Mouse (Mus musculus): ENCODE data around the gene Bcas3. TPM values are rescaled to one million over a fixed set of nuclear protein-coding genes. Genes with fewer than 3 reads are reported as not detected.

The Bcas3 gene
- polyA plus RNA-seq, 1 experiment, result 35.1 TPM

DNA sequence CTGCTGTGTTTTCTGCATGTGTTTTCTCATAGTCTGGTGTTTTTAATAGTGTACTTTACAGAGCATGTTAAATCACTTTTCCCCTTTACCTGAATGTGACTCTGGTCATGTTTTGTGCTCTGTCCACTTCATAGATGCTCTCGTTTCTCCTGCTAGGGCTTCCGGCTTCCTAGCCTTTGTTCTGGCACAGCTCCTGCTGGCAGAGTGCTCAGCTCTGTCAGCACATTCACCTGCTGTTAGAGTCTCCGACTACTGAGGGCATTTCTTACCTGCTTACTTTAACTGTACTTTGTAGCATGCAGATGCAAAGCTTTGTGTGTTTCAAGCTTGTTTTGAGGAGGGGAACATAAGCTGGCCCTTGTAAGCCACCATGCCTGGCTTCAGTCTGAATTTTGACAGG lies 53.6 kb downstream of the Bcas3 start:
- TF ChIP-seq POLR2A (IDR thresholded peaks at IDR 0.05; ENCODE audit: borderline replicate concordance, low read depth, low read length), result no peak
- no peak for TF ChIP-seq CTCF (IDR thresholded peaks at IDR 0.05; ENCODE audit: low read depth, low read length)
- H3K27ac ChIP-seq (ENCODE audit: insufficient read depth, low read depth, low read length), result no peak overlapping the region
- H3K4me1 ChIP-seq (ENCODE audit: control insufficient read depth, insufficient read depth, low read length), result no peaks in the 10 kb centered on the region
- H3K4me3 ChIP-seq (ENCODE audit: insufficient read depth, low read length), result no peak overlapping the region

DNA sequence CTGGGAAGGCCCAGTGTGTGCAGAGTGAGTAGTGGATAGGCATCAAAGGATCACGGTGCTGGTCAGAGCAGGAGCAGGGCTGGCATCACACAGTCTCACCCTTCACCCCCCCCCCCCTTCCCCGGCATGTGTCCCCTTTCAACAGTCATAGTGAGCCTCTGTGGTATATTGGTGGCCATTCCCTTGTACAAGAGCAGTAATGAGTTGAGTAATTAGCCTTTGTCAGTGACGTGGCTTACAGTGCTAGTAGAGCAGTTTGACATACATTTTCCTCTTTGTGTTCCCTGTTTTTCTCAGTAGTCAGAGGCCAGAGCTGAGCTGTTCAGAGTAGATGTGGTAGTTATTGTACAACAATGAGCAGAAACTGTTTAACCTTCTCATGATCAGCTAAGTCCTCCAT lies 54.7 kb downstream of the Bcas3 start:
- no peak for TF ChIP-seq POLR2A (IDR thresholded peaks at IDR 0.05; ENCODE audit: borderline replicate concordance, low read depth, low read length)
- TF ChIP-seq CTCF (IDR thresholded peaks at IDR 0.05; ENCODE audit: low read depth, low read length), result no peak
- peaks cover 2% of the 10 kb centered on the region; the same call in 1 of the 2 replicates for H3K4me1 ChIP-seq (ENCODE audit: control insufficient read depth, insufficient read depth, low read length)
- H3K4me3 ChIP-seq (ENCODE audit: insufficient read depth, low read length), result no peak overlapping the region
- H3K27ac ChIP-seq (ENCODE audit: insufficient read depth, low read depth, low read length), result no peak overlapping the region

DNA sequence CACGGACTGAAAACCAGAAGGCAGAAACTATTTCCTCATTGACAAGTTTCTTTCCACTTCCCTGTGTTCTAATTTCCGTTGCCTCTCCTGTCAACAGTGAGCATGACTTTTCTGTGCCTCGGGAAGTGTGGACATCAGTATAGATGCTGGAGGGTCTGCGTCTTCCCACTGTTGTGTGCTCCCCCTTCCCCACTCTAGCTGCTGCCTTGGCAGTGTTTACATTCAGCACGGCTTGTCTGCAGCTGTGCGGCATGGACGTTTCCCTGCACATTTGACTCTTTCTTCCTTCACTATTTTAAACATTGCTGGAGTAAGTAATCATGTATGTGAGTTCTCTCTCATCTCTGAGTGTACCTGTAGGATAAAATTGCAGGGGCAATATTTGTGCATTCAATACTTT lies 59.4 kb downstream of the Bcas3 start:
- Histone ChIP-seq H3K4me1 (ENCODE audit: control insufficient read depth, insufficient read depth, low read length) (peaks cover 2% of the 10 kb centered on the region; the same call in 1 of the 2 replicates), H3K4me3 (ENCODE audit: insufficient read depth, low read length) (no peak overlapping the region), H3K27ac (ENCODE audit: insufficient read depth, low read depth, low read length) (no peak overlapping the region)
- no peak for TF ChIP-seq POLR2A (IDR thresholded peaks at IDR 0.05; ENCODE audit: borderline replicate concordance, low read depth, low read length)
- no peak for TF ChIP-seq CTCF (IDR thresholded peaks at IDR 0.05; ENCODE audit: low read depth, low read length)

DNA sequence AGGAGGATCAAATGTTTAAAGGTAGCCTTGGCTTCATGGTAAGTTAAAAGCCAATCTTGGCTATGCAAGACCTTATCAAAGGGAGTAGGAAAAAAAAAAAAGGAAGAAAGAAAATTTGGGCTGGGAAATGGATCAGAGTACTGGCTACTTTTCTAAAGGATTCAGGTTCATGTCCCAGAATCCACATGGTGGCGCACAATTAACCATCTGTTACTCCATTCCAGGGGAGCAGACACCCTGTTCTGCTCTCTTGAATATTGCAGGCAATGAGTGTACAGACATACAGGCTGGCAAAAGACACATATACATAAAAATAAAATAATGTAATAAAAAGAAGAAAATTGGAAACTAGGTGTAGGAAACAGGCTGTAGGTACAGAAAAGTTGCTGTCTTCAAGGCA lies 61.5 kb downstream of the Bcas3 start:
- Histone ChIP-seq H3K4me1 (ENCODE audit: control insufficient read depth, insufficient read depth, low read length) (peaks cover 2% of the 10 kb centered on the region; the same call in 1 of the 2 replicates), H3K27ac (ENCODE audit: insufficient read depth, low read depth, low read length) (no peak overlapping the region), H3K4me3 (ENCODE audit: insufficient read depth, low read length) (no peak overlapping the region)
- TF ChIP-seq CTCF (IDR thresholded peaks at IDR 0.05; ENCODE audit: low read depth, low read length), result no peak
- TF ChIP-seq POLR2A (IDR thresholded peaks at IDR 0.05; ENCODE audit: borderline replicate concordance, low read depth, low read length), result no peak

DNA sequence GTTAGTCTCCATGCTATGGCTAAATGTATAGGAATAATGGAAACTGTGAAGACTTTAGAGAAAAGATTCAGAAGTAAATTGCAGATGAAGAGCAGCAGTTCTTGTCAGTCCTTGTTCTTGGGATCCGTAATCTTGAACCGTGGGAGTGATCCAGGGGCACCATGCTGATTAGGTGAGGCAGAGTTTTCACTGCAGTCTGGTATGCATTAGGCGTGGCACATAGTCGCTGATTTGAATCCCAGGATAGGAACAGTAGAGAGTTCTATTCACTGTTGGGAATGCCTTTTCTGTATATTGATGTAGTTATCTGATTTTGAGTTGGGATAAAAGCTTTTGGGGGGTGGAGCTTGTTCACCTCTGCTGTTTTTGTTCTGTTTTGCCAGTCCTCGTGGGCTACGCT lies 74.4 kb downstream of the Bcas3 start:
- Histone ChIP-seq H3K27ac (ENCODE audit: insufficient read depth, low read depth, low read length) (no peak overlapping the region), H3K4me3 (ENCODE audit: insufficient read depth, low read length) (no peak overlapping the region), H3K4me1 (ENCODE audit: control insufficient read depth, insufficient read depth, low read length) (no peaks in the 10 kb centered on the region)
- no peak for TF ChIP-seq CTCF (IDR thresholded peaks at IDR 0.05; ENCODE audit: low read depth, low read length)
- no peak for TF ChIP-seq POLR2A (IDR thresholded peaks at IDR 0.05; ENCODE audit: borderline replicate concordance, low read depth, low read length)

DNA sequence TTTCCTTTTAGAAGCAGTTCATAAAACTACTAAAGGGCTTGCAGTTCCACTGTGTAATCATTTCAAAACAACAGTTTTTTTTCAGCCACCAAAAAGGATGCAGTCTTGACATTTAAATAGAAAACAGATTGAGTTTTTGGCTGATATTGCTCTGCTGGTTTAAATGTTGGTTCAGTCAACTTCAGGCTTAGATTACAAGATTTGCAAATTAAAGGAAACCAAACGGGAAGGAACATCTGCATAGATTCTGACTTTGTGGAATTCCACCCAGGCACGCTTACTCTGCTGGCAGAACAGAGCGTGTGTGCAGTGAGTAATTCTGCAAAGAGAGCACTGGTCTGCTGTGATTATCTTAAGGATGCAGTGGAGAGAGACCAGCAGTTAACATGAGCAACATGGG lies 75.3 kb downstream of the Bcas3 start:
- no peak overlapping the region for H3K27ac ChIP-seq (ENCODE audit: insufficient read depth, low read depth, low read length)
- no peak for TF ChIP-seq CTCF (IDR thresholded peaks at IDR 0.05; ENCODE audit: low read depth, low read length)
- TF ChIP-seq POLR2A (IDR thresholded peaks at IDR 0.05; ENCODE audit: borderline replicate concordance, low read depth, low read length), result no peak
- no peak overlapping the region for H3K4me3 ChIP-seq (ENCODE audit: insufficient read depth, low read length)
- H3K4me1 ChIP-seq (ENCODE audit: control insufficient read depth, insufficient read depth, low read length), result no peaks in the 10 kb centered on the region

DNA sequence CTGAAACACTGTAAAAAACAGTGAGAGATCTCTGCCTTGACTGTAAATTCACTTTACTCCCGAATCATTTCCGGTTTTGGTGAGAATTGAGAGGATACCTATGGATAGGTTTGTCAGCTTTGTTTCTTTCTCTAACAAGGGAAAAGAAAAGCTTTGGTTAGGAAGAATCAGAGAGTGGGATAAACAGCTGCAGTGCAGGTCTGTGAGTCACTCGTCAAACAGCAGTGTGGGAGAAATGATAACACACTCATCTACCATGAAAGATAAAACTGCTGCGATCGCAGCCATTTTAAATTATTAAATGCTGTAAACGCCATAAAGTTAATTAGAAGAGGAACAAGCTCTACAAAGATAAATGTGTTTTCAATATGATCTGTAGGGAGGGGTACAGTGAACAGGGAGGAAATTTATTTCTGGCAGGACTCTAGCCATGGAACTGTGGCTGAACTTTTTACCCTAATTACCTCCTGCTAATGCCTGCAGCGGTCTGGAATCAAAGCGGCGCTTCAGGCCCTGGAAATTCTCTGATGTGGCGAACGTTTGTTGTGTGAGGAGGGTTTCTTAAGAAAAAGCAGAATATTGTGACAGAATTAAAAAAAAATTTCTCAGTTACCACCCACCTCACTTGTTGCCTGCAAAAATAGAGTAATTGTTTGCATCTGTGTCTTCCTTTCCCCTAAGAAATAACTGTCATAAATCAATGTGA lies 77.9 kb downstream of the Bcas3 start:
- H3K4me3 ChIP-seq (ENCODE audit: insufficient read depth, low read length), result no peak overlapping the region
- no peaks in the 10 kb centered on the region for H3K4me1 ChIP-seq (ENCODE audit: control insufficient read depth, insufficient read depth, low read length)
- TF ChIP-seq CTCF (IDR thresholded peaks at IDR 0.05; ENCODE audit: low read depth, low read length) (no peak), POLR2A (IDR thresholded peaks at IDR 0.05; ENCODE audit: borderline replicate concordance, low read depth, low read length) (no peak)
- H3K27ac ChIP-seq (ENCODE audit: insufficient read depth, low read depth, low read length), result no peak overlapping the region

DNA sequence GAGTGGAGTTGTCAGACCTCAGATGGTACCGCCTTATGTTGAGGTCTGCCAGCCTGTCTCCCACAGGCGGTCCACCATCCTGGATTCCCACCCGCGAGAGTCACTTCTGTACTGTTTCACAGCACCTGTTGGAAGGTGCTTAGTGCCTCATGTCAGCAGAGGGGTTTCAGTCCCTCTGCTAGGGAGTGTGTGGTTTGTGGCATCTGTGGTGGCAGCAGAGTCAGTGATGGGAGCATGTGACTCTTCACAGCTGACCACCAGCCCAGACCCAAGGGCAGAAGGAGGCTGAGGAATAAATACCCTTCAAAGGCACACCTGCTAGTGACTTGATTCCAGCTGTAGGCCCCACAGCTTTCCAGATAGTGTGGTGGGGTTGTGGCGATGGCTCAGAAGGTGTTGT lies 94.4 kb downstream of the Bcas3 start:
- no peak overlapping the region for H3K27ac ChIP-seq (ENCODE audit: insufficient read depth, low read depth, low read length)
- no peak overlapping the region for H3K4me3 ChIP-seq (ENCODE audit: insufficient read depth, low read length)
- 0 out of 2 replicates have a peak, but pooled peaks cover 2% of the 10 kb centered on the region for H3K4me1 ChIP-seq (ENCODE audit: control insufficient read depth, insufficient read depth, low read length)
- no peak for TF ChIP-seq POLR2A (IDR thresholded peaks at IDR 0.05; ENCODE audit: borderline replicate concordance, low read depth, low read length)
- TF ChIP-seq CTCF (IDR thresholded peaks at IDR 0.05; ENCODE audit: low read depth, low read length), result no peak

DNA sequence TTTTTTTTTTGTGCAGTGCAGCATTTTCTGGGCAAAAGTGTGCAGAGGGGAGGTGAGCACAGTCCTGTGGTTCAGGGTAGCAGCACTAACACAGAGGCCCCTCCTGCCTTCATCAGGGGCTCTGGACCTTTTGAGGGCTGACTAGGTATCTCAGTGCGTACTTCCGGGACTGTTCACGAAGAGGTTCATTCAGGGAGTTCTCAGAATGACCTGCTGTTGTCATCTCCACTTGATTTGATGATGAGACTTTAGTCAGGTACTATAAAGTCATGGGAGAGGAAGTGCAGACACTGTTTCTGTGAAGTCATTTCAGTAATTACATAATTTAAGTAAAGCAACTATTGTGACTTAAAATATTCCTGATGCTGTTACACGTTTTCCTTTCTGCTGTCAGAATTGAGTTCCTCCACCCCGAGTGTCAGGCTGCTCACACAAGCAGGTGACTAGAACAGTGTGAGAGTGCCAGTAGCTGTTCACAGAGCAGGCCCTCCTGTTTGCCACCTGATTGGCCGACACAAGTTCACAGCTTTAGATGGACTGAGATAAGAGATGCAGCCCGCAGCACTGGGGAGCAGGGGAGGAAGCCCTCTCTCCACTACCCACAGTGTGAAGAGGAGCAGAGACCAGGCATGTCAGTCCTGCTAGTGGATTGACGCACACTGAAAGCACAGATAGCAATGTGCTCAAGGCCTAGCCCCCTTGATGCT lies 100.8 kb downstream of the Bcas3 start:
- Histone ChIP-seq H3K4me1 (ENCODE audit: control insufficient read depth, insufficient read depth, low read length) (no peaks in the 10 kb centered on the region), H3K27ac (ENCODE audit: insufficient read depth, low read depth, low read length) (no peak overlapping the region), H3K4me3 (ENCODE audit: insufficient read depth, low read length) (no peak overlapping the region)
- no peak for TF ChIP-seq POLR2A (IDR thresholded peaks at IDR 0.05; ENCODE audit: borderline replicate concordance, low read depth, low read length)
- no peak for TF ChIP-seq CTCF (IDR thresholded peaks at IDR 0.05; ENCODE audit: low read depth, low read length)

DNA sequence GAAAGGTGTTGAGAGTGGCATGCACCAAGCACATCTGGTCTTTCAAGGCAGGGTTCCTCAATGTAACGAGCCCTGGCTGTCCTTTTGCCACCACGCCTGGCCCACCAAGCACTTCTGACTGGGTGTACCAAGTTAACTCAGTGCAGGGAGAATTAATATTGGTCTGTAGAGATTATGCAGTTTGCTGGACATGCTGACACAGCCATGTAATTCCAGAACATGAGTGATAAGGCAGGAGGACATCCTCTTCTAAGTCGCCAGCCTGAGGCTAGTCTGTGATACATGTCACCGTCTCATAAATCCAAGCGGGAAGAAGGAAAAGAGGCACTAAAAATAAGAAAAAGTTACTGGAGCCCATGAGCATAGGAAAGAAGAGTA lies 101.3 kb downstream of the Bcas3 start:
- Histone ChIP-seq H3K4me3 (ENCODE audit: insufficient read depth, low read length) (no peak overlapping the region), H3K27ac (ENCODE audit: insufficient read depth, low read depth, low read length) (no peak overlapping the region), H3K4me1 (ENCODE audit: control insufficient read depth, insufficient read depth, low read length) (no peaks in the 10 kb centered on the region)
- TF ChIP-seq POLR2A (IDR thresholded peaks at IDR 0.05; ENCODE audit: borderline replicate concordance, low read depth, low read length), result no peak
- no peak for TF ChIP-seq CTCF (IDR thresholded peaks at IDR 0.05; ENCODE audit: low read depth, low read length)
